Mouse (Mus musculus) MEL-GATA-1-ER (cell line): ENCODE results near the gene Sorl1.

ENCODE experiments used
- DNase-seq: peaks from one replicate; pipeline ENCODE4 v3.0.0-alpha.2; 2012; ENCODE audit warnings: low read depth; ENCODE audit errors: extremely low read depth

Gene Sorl1

DNA sequence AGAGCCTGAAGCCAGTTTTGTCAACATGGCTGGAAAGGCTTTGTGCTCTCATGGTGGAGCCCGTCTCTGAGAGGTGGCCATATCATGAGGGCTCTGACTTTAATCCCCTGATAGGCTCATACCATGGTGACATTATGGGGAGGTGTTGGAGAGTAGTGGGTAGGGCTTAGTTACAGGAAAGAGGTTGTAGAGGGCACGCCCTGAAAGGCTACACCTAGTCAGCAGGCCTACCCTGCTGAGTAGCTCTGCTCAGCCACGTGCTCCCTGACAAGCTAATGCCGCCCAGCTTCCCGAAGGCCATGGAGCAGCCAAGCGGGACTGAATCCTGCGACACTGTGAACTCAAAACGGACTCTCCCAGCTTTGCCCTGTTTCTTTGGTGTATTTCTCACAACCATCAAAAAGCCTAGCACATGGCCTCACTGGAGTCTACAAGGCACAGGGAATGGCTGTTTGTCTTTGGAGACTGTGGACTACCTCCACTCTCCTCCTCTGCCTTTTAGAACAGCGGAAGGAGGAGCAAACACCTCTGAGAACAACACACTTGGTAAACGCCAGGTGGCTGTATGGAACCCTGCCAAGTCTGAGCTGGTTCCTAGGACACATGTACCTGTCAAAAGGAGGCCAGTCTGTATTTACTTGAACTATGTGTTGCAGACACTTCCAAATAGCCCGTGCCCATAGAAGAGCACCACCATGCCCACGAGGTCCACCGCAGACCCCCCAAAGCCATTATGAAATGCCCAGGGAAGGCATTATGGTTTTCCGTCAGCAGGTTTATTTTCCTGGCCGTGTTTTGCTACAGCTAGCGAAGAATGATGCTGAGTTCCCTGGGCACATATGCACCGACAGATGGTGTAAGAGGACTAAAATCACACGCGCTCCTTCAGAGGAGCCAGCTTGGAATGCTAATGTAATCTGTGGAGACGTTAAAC is 69.5 kb downstream of the Sorl1 start:
- DNase-seq, result no peak

DNA sequence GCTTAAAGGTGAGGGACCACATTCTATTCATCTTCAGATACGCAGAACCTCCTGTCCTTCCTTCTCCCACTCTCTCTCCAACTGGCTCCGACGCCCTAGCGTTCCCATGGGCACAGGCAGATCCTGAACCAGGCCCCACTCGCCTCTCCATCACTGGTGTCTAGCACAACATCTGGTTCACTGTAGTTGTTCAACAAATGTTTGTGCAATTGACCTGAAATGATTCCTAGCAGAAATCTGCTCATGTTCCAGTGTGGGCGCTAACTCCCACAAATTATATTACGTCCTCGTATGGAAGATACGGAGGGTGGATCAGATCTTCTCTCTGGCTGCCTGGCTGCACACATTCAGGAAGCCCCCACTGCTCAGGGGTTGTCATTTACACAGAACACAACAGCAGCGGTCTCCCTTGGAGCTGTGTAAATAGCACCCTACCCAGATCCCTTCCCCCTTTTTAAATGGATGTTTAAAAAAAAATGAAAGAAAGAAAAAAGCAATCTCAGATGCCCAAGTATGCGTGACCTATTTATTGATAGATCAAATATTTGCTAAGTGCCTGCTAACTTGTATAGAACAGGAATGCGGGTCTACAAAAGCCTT is 70.4 kb downstream of the Sorl1 start:
- no peak for DNase-seq

DNA sequence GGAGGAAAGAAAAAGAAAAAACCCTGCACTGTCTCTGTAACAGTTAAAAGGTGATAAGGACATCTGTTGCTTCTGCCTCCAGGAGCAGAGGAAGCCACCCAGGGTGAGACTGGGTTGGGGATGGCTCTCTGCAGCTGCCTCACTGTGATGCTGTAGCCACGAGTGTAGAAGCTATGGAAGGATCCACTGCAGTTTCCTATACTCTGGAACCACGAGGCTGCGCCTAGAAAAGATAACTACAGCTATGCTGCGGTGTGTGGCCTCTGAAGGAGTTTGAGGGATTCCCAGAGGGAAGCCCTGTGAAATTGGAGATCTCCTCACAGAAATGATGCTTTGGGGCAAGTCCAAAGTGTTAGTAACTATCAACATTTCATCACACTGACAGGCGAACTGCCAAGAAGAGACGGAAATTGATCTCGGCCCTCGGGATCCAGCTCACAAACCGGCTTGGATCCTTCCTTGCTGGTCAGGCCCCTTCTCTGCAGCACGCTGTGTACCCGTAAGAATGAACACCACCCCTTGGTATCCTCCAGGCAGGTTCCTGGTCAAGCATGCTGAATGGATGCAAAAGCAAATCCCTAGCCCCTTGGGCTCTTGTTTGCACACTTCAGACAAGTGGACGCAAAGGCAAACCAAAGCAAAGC is 71.3 kb downstream of the Sorl1 start:
- DNase-seq, result no peak

DNA sequence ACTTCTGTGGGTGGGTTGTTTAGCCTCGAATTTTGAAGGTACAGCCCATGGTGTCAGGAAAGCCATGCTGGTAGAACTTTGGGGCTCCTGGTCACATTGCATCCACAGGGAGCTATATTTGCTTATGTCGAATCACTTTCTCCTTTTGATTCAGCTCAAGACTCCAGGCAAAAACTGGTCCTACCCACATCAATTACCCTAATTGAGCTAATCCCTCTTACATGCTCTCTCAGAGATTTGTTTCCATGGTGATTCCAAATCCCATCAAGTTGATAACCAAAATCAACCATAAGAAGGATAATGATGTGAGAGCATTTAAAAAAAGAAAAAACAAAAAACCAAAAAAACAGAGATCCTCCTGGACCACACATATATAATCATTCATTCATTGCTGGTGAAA is 75.6 kb downstream of the Sorl1 start:
- no peak for DNase-seq

- no peak for DNase-seq
Measured at GRCm38 (mm10) chr9:42047786-42048185, 76.3 kb downstream of the Sorl1 start.

GRCm38 (mm10) chr9:42046248-42046647 is 77.8 kb downstream of the Sorl1 start:
- DNase-seq, result no peak

GRCm38 (mm10) chr9:42044651-42045050 is 79.4 kb downstream of the Sorl1 start:
- DNase-seq, result no peak

- no peak for DNase-seq
Measured at GRCm38 (mm10) chr9:42043934-42044333, 80.2 kb downstream of the Sorl1 start.

DNA sequence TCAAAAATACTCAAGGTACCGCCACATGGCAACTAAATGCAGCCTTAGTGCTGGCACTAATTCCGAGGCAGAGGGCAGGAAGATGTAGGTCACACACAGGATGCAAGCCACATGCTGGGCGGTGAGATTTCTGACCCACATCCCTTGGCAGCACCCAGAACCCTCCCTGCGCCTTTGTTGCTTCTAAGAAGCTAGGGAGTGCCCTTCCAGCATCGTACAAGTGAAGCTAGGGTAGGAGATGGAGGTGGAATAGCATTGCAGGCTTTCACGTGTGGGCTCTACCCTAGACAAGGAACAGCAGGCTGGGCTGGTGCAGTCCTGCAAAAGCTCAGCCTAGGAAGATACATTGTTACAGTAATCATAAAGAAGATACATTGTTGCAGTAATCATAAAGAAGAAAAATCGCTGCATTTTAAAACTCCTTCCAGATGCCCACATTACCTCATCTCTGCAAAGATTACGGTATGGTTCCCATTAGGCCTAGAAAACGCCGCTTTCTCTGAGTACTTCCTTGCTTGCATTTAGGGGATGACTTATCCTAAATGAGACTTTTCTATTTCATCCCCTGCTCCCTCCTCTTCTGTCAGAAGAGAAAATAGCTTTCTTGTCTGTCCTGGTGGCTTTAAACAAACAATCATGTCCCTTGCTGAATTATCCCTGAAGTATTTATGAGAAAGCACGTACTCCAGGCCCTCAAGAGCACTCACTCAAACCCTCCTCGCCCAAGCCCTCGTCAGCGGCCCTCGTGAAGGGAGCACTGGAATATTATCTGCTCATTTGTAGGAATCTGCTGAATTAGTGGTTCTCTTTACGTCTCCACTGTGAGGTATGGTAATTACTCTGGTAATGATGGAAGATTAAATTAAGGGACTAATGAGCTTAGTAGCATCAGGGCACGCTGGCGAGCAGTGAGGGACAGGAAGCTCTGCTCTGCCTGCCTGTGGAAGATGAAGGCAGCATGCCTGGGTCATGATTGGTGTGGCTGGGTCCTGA is 84.8 kb downstream of the Sorl1 start:
- no peak for DNase-seq

GRCm38 (mm10) chr9:42036885-42037284 is 87.2 kb downstream of the Sorl1 start:
- no peak for DNase-seq

- no peak for DNase-seq
Measured at GRCm38 (mm10) chr9:42035995-42036394, 88.1 kb downstream of the Sorl1 start.

GRCm38 (mm10) chr9:42035213-42035765 is 88.8 kb downstream of the Sorl1 start:
- no peak for DNase-seq

DNA sequence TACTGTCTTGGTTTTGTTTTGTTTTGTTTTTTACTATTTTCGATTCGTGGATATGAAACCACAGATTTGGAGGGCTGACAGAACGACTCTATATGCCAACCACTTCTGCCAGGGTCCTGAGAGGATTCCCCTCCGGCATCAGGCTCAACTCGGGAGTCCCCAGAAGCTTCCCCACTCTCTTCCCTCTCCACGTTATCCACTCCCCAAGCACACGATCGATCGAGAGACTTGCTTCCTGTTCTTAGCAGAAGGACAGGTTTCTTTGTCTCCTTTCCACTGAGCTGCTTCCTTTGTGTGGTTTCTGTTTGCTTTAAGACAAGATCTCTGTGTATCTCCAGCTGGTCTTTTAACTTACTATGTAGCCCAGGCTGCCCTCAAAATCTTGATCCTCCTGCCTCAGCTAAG is 90.0 kb downstream of the Sorl1 start:
- no peak for DNase-seq

GRCm38 (mm10) chr9:42033291-42034115 is 90.6 kb downstream of the Sorl1 start:
- no peak for DNase-seq

DNA sequence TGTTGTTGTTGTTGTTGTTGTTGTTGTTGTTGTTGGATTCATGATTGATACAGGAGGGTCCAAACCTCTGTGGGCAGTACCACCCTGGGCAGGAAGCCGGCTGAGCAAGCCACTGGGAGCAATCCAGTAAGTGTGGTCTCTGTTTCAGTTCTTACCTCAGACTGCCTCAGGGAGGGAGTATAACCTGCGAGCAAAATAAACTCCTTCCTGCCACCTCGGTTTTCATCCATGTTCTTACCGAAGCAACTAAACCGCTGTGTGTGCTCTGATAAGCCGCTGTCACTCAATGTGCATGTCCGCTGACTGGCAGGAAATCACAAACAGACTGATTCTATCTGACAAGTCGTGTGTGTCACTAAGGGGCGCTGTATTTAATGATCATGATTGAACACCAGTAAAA is 91.7 kb downstream of the Sorl1 start:
- DNase-seq, result no peak

DNA sequence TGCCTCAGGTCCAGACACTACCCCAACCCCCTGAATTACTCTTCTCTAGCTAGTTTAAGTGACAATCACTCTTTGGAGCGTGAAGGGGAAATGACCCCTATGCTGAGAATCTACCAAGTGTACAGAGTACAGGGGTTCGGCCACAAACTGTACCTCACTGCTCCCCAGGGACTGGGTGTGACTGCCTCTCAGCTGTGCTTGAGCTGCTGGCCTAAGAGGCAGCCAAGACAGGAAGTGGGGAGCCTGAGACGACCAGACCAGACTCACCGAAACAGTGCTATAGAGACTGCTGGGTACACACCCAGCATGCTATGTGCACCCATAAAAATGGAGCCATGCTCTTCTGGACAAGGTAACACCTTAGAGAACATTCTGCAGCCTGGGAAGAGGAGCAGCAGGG is 95.3 kb downstream of the Sorl1 start:
- no peak for DNase-seq

- no peak for DNase-seq
Measured at GRCm38 (mm10) chr9:42024257-42024656, 99.8 kb downstream of the Sorl1 start.

DNA sequence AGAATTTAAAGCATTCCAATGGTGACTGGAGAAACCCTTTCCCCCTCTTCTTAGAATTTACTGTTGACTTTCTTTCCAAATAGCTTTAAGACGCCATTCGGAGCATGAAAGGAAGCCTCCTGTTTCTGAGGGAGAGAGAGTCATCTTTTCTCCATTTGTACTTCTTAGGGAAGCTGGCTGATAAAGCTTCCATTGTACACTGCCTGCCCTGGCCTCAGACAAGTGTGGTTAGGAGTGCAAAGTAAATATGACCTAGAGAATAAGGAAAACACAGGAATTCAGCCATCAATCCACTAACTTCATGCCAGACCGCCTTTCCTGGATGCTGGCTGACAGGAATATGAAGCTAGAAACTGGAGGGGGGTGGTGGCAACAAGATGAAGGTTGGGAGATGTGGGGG is 100.7 kb downstream of the Sorl1 start:
- no peak for DNase-seq

GRCm38 (mm10) chr9:42022318-42022717 is 101.8 kb downstream of the Sorl1 start:
- DNase-seq, result no peak
